Mouse (Mus musculus): ENCODE measurements around the gene Naa80.

The Naa80 gene

DNA sequence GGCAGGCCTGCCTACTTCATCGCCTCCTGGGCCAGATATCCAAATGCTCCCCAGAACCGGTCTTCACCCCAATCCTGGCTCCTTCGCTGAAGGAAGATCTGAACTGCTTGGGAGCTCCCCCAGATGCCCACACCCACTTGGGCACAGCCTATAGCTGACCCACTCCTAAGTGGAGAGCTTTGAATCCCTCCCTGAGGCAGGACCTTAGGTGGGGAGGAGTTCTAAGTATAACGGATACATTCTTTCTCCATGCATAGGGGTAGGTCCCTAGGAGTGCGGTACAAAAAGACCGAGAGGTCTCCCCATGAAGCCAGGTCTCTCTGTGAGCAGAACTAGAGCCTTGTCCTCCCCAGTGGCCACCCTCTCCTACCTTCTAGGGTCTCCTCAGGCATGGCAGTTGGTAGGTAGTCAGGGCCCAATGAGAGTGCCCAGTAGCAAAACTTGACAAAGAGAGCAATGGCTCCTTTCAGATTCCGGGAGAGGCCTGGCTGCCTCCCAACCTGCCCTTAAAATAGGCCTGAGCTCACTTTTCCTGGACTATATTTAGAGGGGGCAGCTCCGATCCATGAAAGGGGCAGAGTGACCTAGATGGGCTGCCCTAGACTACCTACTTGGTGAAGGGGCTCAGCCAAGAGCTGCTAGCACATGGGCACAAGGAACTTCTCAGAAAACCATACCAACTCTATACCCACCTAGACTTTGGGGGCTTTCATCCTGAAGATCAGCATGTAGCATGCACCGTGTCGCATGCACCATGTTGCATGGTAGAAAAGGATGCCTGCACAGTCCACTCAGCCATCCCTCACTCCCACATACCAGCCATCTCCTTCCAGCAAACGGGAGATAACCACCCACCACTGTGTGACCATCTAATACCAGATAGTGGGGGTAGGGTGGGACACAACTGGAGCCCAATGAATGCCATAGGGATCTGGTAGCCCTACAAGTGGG is 18.2 kb downstream of the Naa80 start:
- DNase-seq (ENCODE audit: low spot score), result no peak

DNA sequence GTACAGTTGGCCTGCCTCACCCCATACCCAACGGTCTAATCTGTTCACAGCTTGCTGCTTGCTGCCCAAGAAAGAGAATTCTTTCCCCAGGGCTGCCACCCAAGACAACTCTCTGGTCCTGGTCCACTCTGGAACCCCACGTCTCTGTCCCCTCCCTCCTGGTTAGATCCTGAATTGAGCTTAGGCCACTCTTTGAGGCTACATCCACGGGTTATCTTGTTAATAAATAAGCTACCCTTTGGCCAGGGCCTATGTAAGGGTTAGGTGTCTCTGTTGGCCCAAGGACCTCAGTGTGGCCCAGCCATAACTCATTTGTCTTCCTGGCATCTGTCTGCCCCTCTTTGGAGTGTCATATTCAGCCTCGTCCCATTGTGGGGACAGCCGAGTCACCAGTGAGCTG is 19.7 kb downstream of the Naa80 start:
- no peak for DNase-seq (ENCODE audit: low spot score)

DNA sequence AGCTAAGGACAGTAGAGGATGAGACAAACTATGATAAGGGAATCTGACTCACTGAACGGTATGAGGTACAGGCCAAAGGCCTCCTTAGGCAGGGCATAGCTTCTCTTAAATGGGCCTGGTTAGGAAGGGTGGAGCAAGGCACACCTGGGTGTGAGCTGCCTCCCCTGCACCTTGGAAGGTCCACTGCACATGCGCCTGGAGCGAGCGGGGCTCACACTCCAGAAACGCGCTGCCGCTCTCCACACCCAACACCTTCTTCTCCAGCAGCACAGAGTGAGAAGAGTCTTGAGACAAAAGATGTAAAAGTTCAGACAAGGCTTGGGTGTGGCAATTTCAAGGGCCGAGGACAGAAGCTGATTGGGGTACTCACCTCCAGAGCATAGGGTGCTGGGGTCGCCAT is 20.7 kb downstream of the Naa80 start:
- DNase-seq (ENCODE audit: low spot score), result no peak

DNA sequence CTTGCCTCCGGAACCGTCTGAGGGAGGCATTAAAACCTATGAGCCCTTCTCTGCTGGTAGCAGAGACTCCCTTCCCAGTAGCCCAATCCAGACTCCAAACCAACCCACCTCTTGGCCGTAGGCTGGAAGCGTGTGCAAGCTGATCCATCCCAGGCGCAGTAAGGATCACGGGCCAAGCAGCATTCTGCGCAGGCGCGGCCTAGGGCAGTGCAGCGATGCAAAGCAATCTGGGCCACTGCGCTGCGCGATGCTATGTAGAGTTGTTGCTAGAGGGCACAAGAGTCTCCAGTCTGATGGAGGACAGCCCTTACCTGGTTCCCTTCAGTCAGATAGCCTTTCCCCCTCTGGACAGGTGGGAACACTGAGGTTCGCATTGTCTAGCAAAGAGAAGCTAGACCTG is 21.2 kb downstream of the Naa80 start:
- DNase-seq (ENCODE audit: low spot score), result no peak

DNA sequence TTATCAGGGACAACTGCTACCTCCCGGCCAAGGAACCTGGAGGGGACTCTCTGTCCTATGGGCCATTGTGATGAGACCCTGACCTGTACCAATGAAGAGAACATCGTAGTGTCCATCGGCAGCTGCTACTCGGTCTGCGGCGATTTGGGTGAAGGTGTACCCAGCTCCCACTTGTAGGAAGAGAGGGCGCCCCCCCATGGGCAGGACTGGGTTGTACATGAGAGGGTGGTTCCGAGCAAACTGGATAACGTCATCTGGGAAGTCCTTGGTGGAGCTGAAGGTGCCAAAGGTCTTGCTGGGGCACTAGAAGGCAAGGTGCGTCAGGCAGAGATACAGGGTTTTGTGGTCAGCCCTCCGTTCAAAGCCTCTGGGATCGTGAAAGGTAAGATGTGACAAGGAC is 22.1 kb downstream of the Naa80 start:
- DNase-seq (ENCODE audit: low spot score), result no peak

DNA sequence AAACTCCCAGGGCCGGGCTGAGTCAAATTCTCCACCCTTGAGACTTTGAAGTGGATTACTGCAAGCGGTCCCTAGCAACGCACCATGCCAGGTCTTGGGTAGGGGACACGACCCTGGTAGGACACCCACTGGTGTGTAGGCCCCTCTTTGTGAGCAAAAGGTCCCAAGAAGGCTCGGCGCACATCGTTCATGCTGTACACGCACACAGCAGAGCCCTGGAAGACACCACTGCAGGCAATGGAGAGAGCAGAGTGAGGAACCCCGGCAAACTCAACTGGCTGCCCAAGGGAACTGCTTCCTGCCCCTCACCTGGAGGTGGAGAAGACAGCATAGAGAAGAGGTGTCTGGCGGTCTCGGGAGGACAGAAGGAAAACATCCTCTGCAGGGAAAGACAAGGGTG is 22.6 kb downstream of the Naa80 start:
- no peak for DNase-seq (ENCODE audit: low spot score)

DNA sequence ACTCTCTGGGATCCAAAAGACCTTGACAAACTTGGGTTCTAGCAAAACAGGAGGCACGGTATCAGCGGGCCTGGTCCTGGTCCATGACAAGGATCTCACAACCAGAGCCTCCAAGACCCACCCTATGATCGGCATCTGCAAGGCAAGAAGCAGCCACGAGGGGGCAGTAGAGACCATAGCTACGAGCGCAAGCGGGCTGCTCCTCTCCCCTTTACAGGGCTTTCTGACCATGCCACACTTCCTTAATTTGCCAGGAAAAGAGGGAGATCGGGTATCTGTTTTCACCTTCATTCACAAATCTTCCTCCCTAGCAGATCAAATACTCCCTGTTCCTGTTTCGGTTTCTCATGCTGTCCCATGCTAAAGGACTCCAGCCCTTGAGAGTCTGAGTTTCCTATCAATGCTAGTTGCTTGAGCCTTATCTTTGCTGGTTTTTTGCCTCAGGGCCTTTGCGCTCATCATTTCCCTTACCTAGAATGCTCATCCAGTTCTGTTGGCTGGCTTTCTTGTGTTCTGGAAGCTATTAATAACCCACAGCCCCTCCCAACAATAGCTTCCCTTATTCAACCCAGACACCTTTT is 23.5 kb downstream of the Naa80 start:
- DNase-seq (ENCODE audit: low spot score), result peak; percentile 92

DNA sequence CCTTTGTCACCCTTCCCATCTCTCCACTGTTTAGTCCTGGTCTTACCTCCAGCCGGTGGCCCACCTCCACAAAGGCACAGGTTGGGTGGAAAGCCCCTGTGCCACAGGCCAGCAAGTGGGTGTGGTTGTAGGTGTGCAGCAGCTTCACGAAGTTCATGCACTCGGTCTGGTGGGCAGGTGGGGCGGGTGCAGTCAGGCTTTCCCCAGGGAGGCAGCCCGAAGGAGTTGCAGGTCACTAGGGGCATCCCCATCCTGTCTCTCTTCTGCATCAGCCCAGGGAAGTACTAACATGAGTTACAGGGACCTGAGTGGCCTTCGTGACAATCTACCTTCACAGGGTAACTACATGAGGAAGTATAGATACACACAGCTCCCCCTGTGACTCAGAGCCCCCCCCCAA is 24.6 kb downstream of the Naa80 start:
- DNase-seq (ENCODE audit: low spot score), result no peak

DNA sequence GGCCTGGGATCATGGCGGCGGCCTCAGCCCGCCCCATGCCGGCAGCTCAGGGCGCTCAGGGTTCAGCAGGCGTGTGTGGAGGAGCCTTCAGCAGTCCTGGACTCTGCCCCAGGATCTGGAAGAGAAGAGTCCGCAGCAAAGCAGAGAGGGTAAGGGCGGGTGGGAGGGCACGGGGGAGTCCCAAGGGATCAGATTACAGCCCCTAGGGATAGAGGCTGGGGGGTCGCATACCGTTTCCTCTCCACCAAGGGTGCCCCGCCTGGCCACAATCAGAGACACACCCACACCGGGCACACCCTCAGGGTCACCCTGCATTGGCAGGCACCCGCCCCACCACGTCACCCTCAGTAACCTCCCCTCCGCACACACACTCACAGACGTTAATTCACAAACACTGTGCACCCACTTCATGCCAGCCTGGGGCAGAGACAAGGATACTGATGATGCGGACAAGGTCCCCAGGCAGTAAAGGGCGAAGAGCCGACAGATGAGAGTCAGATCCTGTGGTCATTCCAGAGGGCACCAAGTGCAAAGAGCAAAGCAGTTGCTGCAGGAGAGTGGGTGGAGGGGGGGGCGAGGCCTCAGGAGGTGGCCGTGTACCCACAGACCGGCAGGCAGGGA is 26.5 kb downstream of the Naa80 start:
- DNase-seq (ENCODE audit: low spot score), result no peak

DNA sequence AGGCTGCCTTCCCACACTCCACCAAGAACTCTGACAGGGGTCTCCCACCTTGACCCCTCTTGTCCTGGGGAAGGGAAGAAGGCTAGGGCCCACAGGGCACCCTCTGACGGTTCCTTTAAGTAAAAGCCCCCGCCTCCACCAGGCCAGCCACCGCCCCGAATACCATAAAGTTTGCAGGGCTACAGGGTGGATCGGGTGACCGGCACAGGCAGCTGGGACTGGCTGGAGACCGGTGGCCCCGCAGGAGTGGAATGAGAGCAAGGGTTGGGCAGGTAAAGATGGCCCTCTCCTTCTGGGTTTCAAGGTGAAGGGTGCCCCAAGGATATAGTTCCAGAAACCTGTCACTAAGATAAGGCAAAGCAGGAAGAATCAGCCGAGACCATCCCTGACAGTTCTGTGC is 27.9 kb downstream of the Naa80 start:
- no peak for DNase-seq (ENCODE audit: low spot score)

DNA sequence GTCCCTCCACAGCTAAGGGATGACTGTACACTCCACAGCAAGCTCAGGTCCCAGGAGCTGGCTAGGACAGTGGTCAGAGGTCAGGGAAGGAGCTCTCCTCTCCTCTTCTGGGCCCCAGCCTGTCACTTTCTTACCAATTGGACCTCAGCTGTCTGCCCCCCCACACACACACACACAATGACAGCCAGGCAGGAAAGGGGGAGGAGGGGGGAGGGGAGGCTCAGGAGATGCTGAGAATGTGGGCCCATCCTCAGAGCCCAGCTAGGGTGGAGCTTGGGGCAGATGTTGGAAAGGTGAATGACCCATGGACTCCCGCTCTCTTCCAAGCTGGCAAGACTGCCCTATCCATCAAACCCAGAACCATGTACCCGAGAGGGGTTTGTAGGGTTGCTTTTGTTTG is 28.3 kb downstream of the Naa80 start:
- DNase-seq (ENCODE audit: low spot score), result no peak

DNA sequence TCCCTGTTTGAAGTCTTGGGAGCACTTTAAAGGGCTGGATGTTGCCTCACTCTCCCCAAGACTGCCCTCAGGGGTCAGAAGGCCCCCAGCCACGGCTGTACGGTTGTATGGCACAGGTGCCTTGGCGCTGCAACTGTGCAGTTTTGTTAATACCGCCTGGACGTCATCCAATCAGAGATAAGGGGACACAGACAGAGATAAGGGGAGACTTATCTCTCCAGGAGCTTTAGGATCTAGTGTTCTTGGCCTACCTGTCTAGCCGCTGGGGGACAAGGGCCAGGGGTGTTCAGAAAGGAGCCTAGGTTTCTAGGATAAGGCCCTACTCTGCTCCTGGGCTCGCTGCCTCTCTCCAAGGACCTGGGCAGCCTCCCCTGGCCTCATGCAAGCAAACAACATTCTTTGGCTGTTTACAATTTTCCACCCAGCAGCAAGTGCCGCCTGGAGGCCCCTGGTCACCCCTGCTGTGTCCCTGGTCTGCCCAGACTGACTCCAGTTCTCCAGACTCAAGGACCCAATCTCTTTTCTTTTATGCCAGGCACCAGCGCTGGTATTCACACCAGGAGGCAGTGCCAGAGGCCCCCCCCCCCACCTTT is 29.1 kb downstream of the Naa80 start:
- no peak for DNase-seq (ENCODE audit: low spot score)

DNA sequence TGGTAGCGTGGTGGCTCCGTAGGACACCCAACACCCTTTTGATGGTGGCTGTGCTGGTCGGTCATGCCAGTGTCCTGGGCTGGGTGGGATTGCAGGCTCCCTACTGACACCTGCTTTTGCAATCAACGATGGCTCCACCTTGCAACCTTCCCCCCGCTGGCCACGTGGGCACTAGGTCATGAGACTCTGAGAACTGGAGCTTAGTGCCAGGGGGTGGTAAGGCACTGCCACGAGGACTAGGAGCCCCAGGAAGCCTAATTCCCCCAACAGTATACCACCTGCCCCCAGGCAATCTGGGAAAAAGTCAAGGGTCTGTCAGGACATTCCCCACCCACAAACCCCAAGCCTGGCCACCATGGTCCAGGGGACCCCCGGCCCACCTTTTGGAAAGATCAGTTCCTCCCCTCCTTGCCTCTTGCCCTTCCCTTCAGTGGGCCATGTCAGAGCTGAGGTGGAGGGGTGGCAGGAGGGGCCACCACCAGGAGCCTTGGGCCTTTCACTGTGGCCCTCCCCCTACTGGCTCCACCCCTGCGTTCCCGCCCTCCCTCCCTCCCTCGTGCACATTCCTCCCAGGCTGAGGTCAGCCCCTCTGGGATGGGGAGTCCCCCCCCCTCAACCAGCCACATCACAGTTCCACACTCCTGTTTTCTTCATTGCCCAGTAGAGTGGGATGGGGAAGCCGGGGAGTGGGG is 30.2 kb downstream of the Naa80 start, which contains the start of gene Sema3b:
Sema3b (minus strand) TSS at position 489 of the 692 bp plus-strand sequence.
- DNase-seq (ENCODE audit: low spot score), result no peak

DNA sequence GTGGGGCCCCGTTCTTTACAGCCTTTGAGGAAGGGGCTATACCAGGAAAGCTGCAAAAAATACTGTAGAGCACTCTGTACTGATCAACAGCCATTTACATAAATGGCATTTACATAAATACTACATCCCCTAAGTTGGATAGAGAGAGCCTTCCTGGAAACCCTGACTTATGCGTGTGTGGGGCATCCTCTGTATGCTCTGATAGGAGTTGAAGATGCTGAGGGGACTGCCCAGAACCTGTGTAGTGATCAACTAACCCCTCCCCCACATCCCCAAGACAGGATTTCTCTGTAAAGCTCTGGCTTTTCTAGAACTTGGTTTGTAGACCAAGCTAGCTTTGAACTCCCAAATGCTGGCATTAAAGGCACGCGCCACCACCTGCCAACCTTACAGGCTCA is 30.7 kb downstream of the Naa80 start:
- DNase-seq (ENCODE audit: low spot score), result no peak

DNA sequence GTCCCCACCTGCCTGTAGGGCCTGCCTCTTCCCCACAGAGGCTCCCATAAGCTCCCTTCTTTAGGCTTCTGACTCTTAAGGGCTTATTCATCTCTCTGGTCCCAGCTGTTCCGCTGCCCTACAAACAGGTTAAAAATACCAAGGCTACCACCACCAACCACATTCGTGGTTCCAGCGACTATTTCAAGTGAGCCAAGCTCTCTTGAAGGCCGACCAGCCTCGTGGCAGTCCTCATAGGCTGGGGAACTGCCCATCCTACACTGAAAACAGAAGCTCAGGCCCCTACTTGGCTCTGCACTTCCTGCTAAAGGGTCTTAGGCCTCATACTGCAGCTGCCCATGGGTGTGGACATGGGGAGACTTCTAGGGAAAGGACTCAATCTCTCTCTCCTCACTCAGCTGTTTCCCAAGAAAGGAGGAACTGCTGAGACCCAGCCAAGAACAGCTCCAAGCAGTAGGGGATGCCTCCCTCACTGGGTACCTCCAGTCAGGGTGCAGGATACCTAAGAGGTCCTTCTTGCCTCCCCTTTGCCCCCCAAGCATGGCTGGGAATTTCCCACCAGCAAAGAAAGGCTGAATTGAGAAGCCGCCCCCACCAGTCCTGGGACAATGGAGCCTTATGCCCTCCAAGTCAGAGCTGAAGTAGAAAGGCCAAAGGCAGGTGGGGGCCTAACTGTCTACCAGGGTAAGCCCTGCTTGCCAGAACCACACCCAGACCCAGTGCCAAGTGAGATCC is 32.9 kb downstream of the Naa80 start:
- no peak for DNase-seq (ENCODE audit: low spot score)

DNA sequence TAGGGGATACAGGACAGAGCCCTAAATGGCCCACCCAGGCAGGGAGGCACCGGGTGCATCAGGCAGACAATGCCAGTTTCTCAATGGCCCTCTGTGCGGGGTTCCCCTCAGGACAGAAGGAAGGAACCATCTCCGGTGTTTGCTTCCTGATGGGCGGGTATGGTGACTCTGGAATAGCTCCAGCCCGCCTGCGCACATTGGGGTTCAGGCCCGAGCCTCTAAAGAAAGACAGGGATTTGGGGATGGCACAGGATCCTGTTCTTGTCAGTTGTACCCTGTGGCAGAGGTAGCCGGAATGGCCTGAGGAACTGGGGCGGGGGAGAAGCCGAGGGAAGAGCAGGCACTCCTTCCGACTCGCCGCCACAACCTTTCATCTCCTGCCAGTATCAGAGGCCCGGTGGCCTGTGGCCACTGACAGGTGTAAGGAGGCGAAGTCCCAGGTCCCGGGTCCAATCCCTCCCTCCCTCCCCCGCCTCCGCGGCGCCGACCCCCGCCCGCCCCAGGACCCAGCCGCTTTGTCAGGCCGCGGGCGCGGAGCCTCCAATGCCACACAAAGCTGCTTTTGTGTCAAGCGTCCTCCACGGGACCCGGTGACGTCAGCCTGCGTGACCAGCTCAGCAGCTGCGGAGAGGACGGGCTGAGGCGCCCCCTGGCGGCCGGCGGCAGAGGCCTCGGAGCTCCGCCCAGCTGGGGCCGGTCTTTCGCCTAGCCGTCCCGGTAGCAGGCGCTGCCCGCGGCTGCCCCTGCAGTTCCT is 33.7 kb downstream of the Naa80 start:
- DNase-seq (ENCODE audit: low spot score), result peak; percentile 98

DNA sequence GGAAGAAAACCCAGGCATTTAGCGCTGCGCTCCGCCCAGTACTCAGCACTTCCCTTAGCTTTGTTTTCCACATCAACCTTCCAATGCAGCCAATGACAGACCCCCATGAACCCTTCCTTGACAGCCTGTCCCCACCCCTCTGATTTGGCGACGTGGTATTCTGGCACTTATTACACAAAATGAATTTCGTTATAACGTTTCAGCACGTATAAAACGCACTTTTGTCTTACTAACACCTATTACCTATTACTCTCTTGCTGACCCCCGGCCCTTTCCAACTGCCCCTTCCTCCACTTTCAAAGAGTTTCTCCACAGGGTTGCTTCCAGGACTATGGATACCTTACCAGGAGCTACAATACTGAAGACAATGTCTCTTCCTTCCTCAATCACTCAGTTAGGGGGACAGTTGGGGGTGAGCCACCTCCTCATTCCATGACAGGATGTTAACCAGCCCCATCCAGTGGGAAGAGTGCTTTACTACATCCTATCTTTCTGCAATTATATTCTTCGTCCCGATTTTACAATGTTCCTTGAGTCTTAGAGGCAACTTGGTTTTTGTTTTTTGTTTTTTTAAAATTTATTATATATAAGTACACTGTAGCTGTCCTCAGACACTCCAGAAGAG is 34.4 kb downstream of the Naa80 start:
- DNase-seq (ENCODE audit: low spot score), result no peak

DNA sequence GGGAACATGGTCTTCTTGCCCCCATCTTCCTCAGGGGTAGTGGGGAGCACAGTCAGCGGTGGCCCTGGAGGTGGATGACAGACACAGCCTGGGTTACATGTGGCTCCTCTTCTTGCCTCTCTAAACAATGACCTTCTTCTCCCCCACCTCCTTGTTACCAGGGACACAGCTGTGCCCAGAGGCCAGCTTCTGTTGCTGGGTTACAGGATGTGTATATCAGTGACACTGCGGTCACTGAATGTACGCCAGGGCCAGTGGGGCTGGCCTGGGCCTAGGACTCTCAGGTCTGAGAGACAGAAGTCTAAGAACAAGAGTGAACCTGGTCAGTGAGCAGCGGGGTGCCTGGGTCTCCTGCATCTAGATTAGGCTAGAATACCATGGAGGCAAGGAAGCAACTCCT is 36.3 kb downstream of the Naa80 start:
- no peak for DNase-seq (ENCODE audit: low spot score)

DNA sequence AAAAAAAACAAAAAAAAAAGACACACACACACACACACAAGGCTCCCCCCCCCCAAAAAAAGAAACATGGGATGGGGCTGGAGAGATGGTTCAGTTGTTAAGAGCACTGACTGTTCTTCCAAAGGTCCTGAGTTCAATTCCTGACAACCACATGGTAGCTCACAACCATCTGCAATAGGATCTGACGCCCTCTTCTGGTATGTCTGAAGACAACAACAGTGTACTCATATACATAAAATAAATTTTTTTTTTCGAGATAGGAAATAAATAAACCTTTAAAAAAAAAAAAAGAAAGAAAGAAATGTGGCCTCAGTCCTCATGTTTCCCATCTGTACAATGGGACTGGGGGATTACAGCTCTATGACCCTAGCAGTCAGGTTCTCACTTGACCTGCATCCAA is 38.8 kb downstream of the Naa80 start:
- DNase-seq (ENCODE audit: low spot score), result no peak

DNA sequence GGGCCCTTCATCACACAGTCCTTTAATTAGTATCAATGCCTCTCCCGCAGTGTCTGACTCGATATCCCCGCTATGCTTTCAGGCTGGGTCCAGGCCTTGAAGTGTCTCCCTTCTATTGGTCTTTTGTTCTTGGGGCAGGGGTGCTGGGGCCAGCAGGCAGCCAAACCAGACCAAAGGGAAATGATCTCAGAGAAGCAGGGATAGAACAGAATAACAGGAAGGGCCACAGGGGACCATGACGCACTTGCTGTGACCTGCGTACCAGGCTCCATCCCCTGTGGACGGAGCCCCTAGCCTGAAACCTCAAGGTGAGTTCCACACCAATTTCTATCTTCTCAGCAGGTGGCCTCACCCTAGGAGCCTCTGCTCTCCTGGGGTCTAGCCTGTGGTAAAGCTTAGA is 39.4 kb downstream of the Naa80 start:
- no peak for DNase-seq (ENCODE audit: low spot score)
